Mouse (Mus musculus): ENCODE measurements at regions not wholly inside any gene's neighbourhood (a gene's known extent, or its start where the extent isn't known, plus 50 kb on each side); places are given as distances from the start of the nearest gene placed in this dataset.
A peak's percentile ranks its signal among the peaks of the same experiment; 100 is the strongest.

DNA sequence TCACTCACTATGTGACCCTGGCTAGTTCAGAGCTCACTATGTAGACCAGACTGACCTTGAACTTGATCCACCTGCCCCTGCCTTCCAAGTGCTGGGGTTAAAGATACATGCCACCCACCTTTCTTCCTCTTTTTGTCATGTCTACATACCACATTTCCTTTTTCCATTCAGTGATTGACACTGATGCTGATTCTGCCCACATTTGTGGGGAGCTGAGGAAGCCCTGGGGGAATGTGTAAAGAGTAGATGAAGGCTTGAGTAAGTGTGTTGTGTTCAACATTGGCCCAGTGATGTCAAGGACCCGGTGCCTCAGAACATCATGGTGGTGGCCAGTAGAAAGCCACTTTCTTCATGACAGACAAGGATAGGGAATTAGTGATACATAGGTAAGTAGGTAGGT is 201.3 kb downstream of the Rpap3 start:
- peak in 1 of 2 experiments; percentile 5 for DNase-seq (ENCODE audit: low spot score in 2 of 2)

DNA sequence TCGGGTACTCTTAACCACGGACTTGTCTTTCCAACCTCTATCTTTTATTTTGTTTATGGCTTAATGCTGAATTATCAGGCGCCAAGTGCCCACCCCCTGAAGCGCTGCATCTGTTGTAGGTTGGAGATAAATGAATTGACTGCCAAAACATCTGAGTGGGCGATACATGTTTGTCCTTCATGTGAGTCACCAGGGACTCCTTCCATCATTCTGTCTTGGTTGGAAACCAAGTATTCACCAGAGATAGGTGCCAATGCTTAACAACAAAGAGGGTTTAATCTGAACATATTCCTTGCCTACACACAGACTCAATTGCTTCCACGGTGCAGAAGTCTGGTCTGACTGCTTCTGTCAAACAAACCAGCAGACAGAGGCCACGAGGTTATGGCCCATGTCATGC is 203.6 kb downstream of the Rpap3 start:
- no peak for DNase-seq (ENCODE audit: low spot score in 2 of 2)

DNA sequence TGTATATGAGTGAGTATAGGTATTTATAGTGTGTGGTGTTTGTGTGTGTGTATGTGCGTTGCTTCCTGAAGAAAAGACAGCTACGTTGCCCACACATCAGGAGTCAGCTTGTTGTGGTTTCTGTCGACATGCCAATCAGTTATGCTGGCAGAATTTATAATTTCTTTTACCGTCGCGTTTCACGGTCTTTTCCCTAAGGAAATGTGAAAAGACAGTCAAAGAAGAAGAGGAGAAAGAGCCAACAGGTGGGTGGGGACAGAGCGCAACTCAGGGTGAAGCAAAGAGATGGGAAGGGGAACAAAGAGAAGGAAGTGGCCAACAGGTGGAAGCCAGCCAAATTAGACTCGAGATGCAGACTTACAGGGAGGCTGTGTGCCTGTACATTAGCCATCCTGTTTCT is 204.2 kb downstream of the Rpap3 start:
- no peak for DNase-seq (ENCODE audit: low spot score in 2 of 2)

DNA sequence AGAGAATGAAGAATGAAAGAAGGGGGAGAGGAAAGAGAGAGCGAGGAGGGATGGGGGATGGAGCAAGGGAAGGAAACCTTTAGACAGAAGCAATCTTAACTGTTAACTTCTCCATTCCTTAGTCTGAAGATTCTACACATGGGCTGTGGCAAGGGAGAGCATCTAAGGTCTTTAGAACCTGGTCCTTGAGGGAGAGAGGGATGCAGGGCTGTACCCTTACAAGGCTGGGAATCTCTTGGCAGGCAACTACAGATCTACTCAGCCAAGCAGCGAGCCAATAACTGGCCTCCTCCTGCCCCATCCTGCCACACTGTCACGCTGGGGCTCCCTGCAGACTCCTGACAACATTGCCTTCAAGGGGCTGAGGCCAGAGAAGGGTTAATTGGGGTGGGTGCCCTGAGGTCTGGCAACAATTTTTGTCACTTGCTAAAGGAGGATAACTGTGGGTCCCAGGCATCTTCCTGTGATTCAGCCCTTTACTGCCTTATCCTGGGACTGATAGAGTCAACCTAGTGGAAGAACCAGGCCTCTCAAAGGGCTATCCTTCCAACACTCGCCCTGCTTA is 205.7 kb downstream of the Rpap3 start:
- no peak for DNase-seq (ENCODE audit: low spot score in 2 of 2)

DNA sequence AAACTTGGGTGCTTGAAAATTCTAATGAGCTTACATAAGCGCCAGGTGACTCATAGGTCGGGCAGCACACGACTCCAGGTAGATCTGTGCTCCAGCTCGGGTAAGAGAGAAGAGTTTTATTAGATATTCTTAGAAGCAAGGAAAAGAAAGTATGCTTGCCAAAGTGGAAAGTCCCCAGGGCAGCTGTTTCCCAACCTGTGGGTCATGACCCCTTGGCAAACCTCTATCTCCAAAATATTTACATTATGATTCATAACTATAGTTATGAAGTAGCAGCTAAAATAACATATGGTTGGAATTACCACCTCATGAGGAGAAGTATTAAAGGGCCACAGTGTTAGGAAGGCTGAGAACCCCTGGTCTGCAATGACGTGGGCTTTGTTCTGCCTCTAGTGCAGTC is 206.4 kb downstream of the Rpap3 start:
- peak in 1 of 2 experiments; percentile 1 for DNase-seq (ENCODE audit: low spot score in 2 of 2)

DNA sequence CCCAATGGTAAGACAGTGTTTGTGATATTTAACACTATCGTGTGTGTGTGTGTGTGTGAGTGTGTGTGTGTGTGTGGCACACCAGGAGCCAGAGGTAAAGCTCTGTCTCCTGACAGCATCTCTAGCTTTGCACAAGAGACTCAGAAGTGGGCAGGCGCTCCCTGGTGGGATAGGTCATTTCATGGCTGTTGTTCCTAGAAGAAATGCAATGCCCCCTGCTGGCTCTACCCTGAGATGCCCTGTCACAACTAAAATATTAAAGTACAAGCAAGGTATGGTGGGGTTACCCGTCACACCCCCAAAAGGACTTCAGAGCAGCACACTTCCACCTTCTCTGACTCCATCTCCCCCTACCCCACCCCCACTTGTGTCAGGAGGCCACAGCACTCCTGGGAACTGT is 207.2 kb downstream of the Rpap3 start:
- peak; percentile 15 to 69 for DNase-seq (ENCODE audit: low spot score in 2 of 2)

DNA sequence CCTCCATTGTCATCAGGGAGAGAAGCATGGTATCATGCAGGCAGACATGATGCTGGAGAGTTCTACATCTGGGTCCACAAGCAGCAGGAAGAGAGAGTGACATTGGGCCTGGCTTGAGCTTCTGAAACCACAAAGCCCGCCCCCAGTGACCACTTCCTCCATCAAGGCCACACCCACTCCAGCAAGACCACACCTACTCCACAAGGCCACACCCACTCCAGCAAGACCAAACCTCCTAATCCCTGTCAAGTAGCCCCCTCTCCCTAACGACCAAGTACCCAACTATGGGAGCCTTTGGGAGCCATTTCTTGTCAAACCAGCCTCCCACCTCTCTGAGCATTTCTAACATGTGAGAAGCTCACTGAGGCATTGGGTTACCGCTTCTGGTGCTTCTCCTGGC is 209.6 kb downstream of the Rpap3 start:
- DNase-seq (ENCODE audit: low spot score in 2 of 2), result peak in 1 of 2 experiments; percentile 20

DNA sequence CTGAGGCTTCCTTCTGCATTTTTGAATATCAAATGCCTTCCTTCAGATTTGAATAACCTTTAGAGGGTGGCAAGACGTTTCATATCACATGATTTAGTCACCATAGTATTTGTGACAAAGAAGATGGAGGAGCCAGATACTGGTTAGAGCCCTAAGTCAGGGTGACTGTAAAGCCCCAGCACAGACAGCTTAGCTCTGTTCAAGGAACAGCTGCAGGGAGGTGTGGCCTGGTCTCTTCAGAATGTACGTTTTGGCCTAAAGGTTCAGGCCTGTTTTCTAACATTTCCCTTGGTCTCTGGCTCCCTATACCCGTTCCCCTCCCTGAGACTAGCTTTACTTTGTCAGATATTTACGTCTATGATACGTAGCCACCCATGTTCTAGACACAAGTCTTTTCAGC is 212.3 kb downstream of the Rpap3 start:
- peak in 1 of 2 experiments; percentile 6 for DNase-seq (ENCODE audit: low spot score in 2 of 2)

DNA sequence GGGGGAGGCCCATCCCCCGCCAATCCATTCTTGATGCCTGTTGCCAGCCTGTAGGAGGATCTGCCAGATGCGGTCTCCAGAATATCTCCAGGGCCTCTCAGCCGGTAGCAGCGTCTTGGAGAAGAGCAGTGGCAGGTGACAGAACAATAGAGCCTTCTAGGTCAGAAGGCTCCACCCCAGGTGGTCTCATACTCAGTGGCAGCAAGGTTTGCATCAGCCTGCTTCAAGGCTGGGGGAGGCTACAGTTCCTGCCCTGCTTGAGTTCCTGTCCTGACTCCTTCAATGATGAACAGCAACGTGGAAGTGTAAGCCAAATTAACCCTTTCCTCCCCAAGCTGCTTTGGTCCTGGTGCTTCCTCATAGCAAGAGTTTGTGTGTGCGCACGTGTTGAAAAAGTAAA is 213.8 kb downstream of the Rpap3 start:
- peak in 1 of 2 experiments; percentile 1 for DNase-seq (ENCODE audit: low spot score in 2 of 2)

DNA sequence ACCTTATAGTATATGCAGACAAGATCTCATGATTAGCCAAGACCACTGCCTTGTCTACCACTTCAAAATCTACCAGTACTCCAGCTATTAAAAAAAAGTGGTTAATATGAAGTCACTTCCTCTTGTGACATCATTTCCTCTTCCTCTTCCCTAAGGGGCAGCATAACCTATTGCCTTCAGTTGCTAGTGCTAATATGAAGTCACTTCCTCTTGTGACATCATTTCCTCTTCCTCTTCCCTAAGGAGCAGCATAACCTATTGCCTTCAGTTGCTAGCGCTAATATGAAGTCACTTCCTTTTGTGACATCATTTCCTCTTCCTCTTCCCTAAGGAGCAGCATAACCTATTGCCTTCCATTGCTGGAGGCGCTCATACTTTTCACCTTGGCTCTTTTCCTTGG is 218.2 kb downstream of the Rpap3 start:
- DNase-seq (ENCODE audit: low spot score in 2 of 2), result no peak

DNA sequence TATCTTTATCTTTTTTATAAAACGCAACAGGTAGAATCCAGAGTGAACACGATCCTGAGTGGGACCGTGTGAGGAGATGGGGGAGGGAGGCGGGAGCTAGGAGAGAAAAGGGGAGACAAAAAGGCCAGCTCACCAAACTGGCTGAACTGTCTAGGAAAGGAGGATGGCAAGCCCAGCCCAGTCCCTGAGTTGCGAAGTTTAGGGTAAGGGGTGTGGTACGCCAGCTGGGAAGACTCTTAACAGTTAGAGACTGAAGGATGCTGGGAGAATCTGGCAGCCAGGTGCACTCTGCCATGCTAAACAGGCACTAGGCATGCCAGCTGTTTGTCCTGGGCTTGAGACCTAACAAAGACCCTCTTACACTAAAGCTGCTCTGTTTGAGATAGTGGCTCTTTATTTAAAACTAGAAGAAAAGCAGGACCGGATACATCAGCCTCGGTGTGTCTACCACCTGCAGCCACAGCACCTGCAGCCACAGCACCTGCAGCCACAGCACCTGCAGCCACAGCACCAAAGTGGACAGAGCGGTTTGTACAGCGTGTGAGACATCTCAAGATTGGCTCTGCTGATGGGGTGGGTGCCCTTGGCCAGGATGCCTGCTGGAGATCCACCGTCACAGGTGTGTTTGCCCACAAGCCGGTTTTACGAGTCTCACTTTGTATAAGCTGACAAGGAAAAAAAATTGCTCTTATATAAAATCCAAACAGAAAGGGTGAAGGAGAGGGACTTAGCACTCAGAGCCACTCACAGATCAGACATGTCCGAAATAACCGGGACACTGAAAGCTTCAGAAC is 225.1 kb upstream of the Amigo2 start:
- no peak for DNase-seq (ENCODE audit: low spot score in 2 of 2)

DNA sequence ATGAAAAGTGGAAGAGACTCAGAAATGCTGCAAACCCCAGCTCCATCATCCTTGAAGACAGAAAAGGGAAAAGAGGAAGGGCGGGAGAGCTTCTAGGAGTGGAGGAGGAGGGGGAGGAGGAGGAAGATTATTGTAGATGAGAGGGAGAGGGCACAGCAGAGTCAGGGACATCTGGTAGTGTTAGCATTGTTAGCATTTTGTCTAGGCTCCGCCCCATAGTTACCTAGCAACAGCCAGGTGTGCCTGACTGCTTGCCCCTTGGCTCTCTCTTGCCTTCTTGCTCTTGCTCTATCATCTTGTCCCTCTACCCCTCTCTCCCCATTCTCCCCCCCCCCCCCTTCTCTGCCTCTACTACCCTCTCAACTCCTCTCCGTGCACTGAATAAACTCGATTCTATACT is 224.4 kb upstream of the Amigo2 start:
- DNase-seq (ENCODE audit: low spot score in 2 of 2), result no peak

DNA sequence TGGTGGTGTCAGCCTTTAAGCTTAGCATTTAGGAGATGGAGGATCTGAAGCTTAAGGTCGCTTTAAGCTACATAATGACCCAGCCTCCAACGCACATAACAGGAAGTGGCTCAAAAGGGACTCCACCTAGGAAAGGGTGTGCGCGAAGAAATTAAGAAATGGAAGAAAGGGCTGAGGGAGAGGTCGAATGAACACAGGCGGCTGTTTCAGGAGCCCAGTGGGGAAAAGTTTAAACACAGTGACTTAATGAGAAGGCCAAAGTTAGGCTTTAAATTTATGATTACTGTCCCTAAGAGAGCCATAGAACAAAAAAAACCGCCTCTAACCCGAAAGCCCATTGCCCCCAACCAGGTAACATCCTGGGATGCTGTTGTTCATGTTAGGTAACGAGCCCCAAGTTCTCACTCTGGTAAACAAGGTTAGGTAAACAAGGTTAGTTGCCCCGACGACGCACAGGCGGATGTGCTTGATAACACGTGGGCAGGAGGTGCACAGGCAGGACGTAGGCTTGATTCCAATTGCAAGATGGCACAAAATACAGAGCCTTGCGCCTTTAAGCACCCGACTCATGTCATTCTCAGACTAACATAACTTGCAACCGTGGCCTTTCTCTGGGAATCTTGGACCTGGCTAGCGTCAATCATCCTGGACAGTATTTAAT is 222.7 kb upstream of the Amigo2 start:
- peak in 1 of 2 experiments; percentile 54 for DNase-seq (ENCODE audit: low spot score in 2 of 2)

DNA sequence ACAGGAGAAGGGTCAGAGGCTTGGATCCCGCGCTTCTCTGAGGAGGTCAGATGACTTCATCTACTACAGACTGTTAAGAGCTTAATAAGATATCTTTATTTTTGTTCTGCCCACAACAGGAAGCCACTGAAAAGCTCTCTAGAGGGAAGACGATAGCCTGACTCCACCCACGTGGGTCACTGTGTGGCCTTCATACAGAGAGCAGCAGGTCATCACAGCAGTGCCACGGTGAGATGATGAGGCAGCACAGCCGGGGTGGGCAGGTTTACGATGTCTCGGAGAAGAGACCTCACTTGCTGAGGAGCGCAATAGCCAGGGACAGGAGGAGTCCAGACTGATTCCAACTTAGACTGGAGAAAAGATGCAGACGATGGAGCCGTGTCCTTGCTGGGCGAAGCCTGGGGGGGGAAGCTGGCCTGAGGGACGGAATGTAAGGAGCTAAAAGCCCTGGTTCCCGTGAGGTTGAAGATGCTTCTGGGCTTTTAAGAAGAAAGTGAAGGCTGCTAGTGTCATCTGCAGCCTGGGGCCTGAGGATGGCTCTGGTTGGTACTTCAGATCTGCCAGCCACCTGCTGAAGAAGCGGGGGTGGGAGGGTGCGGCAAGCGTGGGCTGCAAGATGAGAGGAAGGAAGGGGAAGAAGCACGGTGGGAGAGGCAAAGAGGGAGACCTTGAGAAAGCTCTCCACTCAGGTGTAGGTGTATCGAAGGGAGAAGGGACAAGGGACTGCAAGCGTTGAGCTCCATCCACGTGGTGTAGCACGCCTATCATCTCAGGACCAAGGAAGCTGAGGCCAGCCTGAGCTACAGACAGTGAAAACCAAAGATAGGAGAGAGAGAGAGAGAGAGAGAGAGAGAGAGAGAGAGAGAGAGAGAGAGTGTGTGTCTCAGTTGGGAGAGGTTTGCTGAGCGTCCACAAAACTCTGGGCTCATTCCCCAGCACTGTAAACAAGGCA is 221.9 kb upstream of the Amigo2 start:
- DNase-seq (ENCODE audit: low spot score in 2 of 2), result peak in 1 of 2 experiments; percentile 63

DNA sequence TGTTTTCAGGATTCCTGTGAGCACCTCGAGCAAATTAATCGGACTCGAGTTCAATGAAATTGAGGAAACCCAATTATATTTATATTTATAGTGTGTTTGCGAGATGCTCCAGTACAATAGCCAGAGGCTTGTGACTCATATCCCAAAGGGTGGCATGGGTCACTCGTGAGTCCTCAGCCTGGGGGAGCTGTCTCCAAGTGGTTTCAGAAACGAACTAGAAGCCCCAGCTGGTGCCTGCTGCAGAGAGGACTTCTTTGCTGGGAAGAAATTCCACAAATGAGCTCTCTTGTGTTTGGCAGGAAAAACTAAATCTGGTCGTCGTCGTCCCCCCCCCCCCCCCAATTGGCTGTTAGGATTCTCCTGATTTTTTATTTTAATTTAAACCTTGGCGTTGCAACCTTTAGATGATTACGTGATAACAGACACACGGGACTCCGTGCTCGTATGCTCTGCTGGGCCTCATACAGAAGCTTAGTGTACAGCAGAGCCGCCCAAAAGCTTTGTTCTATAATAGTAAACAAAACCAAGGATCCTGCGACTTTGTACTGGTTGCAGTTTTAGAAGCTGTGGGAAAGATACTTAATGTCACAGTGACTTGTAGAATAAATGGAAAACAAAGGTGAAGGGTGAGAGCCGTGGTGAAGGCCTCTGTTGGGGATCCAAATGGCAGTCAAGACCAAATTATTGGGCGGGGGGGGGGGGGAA is 220.8 kb upstream of the Amigo2 start:
- DNase-seq (ENCODE audit: low spot score in 2 of 2), result peak in 1 of 2 experiments; percentile 7

DNA sequence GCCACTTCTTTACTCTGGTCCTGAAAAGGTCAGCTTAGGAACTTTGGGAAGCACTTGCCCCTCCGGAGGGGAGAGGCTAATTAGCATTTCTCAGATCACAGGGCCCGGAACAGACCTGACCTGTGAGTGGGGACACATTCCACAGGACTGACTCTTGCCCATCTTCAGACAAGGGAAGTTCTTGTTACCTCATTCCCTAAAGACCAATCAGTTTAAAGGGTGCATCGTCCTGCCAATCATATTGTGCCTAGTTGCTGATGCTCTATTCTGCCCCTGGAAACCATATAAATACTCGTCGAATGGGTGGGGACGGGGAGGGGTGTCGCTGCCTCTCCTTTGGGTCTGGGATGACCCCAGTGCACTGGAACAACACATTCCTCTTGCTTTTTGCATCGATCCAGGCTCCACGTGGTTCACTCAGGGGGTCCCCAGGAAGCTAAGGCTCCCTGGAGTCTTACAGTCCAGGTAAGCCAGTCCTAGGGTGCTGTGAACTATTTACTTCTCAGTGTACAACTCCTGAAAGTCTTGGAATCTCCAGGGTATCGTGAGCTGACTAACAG is 219.9 kb upstream of the Amigo2 start:
- peak in 1 of 2 experiments; percentile 10 for DNase-seq (ENCODE audit: low spot score in 2 of 2)

DNA sequence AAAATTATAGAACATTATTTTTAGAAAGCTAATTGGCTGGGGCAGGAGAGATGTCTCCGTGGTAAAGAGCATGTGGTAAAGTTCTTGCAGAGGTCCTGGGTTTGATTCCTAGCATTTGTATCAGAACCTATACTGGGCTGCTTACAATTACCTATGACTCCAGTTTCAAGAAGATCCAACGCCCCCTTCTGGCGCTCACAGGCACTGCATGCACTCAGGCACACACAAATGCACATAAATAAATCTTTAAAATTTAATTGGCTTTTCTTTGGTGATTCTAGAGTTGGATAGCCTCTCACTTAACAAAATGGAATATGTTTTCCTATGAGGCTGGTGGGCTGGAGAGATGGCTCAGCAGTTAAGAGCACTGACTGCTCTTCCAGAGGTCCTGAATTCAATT is 219.0 kb upstream of the Amigo2 start:
- DNase-seq (ENCODE audit: low spot score in 2 of 2), result peak in 1 of 2 experiments; percentile 72

DNA sequence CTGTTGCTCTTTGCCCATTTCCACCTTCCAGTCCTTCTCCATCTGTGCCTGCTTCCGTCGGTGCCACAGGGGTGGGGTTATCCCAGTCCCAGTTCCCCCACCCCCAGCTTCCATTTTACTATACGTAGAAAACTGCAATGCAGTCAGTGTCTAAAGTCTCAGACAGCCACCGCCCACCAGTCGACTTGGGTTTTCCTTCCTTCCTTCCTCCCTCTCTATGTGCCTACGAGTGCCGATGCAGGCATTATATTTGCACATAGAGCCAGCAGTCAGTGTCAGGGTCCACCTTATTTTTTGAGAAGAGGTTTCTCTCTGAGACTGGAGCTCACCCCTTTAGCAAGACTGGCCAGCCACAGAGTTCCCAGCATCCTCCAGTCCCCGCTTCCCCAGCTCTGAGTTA is 218.3 kb upstream of the Amigo2 start:
- DNase-seq (ENCODE audit: low spot score in 2 of 2), result peak in 1 of 2 experiments; percentile 20

DNA sequence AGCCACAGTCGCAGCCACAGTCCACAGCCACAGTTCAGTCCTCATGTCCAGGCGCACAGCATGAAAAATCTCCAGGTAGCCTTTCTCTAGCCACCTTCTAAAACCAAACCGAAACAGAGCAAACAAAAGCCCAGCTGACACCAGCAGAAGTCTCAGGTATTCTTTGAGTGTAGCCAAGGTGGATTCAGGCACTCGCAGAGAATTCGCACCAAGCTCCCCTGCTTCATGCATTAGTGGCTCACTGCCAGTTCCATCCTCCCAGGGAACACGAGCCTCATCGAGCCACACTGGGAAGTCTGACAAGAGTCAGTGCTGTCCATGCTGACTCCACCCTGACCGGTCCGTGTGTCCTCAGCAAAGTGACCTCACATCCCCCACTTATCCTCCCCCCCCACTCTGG is 217.7 kb upstream of the Amigo2 start:
- DNase-seq (ENCODE audit: low spot score in 2 of 2), result peak in 1 of 2 experiments; percentile 15

DNA sequence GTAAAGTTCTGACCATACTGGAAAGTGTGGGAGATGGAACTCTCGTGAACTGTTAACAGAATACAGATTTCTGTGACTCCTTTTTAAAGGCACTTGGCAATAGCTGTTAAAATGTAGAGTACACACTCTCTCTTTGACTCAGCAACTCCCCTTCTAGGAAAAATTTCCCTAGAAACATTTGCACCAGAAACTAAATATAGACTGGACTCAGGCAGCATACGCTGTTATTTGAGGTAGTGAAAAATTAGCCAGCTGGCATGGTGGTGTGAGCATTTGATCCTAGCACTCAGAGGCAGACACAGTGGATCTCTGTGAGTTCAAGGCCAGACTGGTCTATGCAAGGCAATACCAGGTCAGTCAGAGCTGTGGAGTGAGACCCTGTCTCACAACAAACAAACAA is 215.5 kb upstream of the Amigo2 start:
- DNase-seq (ENCODE audit: low spot score in 2 of 2), result peak in 1 of 2 experiments; percentile 8

DNA sequence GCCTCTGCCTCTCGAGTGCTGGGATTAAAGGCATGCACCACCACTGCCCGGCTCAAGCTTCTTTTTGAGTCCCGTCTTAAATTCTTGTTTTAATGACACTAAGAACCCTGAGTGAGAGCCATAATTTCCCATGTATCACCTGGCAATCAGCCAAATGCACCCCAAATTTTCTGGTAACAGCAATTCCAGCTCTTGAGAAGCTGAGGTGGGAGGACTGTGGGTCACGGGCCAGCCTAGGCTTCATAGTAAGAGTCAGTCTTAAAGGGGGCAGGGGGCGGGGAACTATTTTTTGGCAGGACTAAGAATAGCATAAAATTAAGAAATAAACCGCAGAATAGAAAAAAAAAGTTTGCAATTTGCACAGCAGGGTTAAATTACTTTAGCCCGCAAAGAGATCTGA is 214.9 kb upstream of the Amigo2 start:
- peak in 1 of 2 experiments; percentile 9 for DNase-seq (ENCODE audit: low spot score in 2 of 2)
